Mouse (Mus musculus) lung, embryonic 14.5 days (tissue): ENCODE measurements around the gene Mphosph9. TPM values are rescaled to one million over a fixed set of nuclear protein-coding genes. Genes with fewer than 3 reads are reported as not detected.
A peak's percentile ranks its signal among the peaks of the same experiment; 100 is the strongest.
"Not testable (repeated sequence)": the region's sequence is repeated elsewhere in the genome, so short reads cannot be mapped to it uniquely, and the experiment has no call there.

Experiments used
- ATAC-seq: fragments of 200-750 bp; cut with Nextera tagmentation; 2 replicates; pipeline ENCODE4 v1.8.0; 2017; ENCODE audit warnings: mild to moderate bottlenecking, moderate TSS enrichment, moderate library complexity; ENCODE audit not compliant: insufficient read depth
- DNase-seq: peaks from one replicate; pipeline ENCODE4 v3.0.0-alpha.2; 2015
- H3K27ac ChIP-seq: fragments of 300-500 bp; sonication (generic); 2 replicates; pipeline ENCODE4 v1.5.1; 2014; ENCODE audit warnings: low read depth, mild to moderate bottlenecking, moderate library complexity
- H3K27me3 ChIP-seq: fragments of 300-500 bp; sonication (generic); 2 replicates; pipeline ENCODE4 v1.6.1; 2014; ENCODE audit warnings: low read length, control low read depth; ENCODE audit not compliant: insufficient read depth
- H3K36me3 ChIP-seq: fragments of 300-500 bp; sonication (generic); 2 replicates; pipeline ENCODE4 v1.6.1; 2014; ENCODE audit warnings: control low read depth; ENCODE audit not compliant: insufficient read depth
- H3K4me1 ChIP-seq: fragments of 300-500 bp; sonication (generic); 2 replicates; pipeline ENCODE4 v1.6.1; 2014; ENCODE audit warnings: antibody characterized with exemption, control low read depth; ENCODE audit not compliant: insufficient read depth
- H3K4me2 ChIP-seq: fragments of 300-500 bp; sonication (generic); 2 replicates; pipeline ENCODE4 v1.6.1; 2014; ENCODE audit warnings: mild to moderate bottlenecking
- H3K4me3 ChIP-seq: fragments of 300-500 bp; sonication (generic); 2 replicates; pipeline ENCODE4 v1.5.1; 2014; ENCODE audit warnings: low read depth, low read length
- H3K9ac ChIP-seq: fragments of 300-500 bp; sonication (generic); 2 replicates; pipeline ENCODE4 v1.6.1; 2014
- H3K9me3 ChIP-seq: fragments of 300-500 bp; sonication (generic); 2 replicates; pipeline ENCODE4 v1.6.1; 2016; ENCODE audit warnings: low read depth, low read length, control low read depth
- CTCF ChIP-seq: IDR thresholded peaks from 2 replicates; pipeline ENCODE4 v1.5.1; 2016; ENCODE audit warnings: antibody characterized with exemption, low read depth
- WGBS: fragments of 180-500 bp; shearing (Covaris S2); extraction: QIAGEN DNeasy Blood & Tissue Kit; methylation state at CpG from one replicate; pipeline ENCODE4 v1.1.7; 2014; 5-methylcytosine and 5-hydroxymethylcytosine counted together
- polyA plus RNA-seq: library from polyadenylated mRNA; unstranded; fragments of >200 nt; fragmentation: Nextera tagmentation; extraction: Ambion mirVana; gene quantifications from 2 replicates; pipeline ENCODE4 v1.2.1, GENCODE M21; 2014

Gene Mphosph9
- polyA plus RNA-seq = 19.2 and 20.7 TPM in 2 replicates

GRCm38 (mm10) chr5:124327510-124328364 lies at the start of gene Mphosph9, which contains the start of gene 2810006K23Rik:
Gene Mphosph9, minus strand, starts transcription at chr5:124327972.
Gene 2810006K23Rik, plus strand, starts transcription at chr5:124328089.
- WGBS = under 1% methylated on average over 72 of the region's 72 CpGs
- H3K4me3 ChIP-seq = peak within 1 kb of the TSS; percentile 61
- peak within 1 kb of the TSS; percentile 62 for H3K9ac ChIP-seq
- no peaks in the 10 kb centered on the region for H3K27me3 ChIP-seq
- peak within 1 kb of the TSS; percentile 90 for H3K4me2 ChIP-seq
- peaks cover 12% of the 10 kb centered on the region for H3K4me1 ChIP-seq
- TF ChIP-seq CTCF = no peak; the same call in 1 of the 2 replicates
- peaks cover 10% of the 10 kb centered on the region; the same call in 1 of the 2 replicates for H3K36me3 ChIP-seq
- ATAC-seq = peak; percentile 97
- H3K9me3 ChIP-seq = no peaks in the 10 kb centered on the region
- peak within 1 kb of the TSS; percentile 92 for H3K27ac ChIP-seq
- DNase-seq = peak; percentile 100

GRCm38 (mm10) chr5:124377149-124377548 lies 49.4 kb upstream of the Mphosph9 start:
- Histone ChIP-seq H3K4me2 (no peak overlapping the region), H3K4me1 (no peaks in the 10 kb centered on the region), H3K4me3 (no peak overlapping the region), H3K9me3 (no peaks in the 10 kb centered on the region), H3K27me3 (no peaks in the 10 kb centered on the region), H3K36me3 (peaks cover 88% of the 10 kb centered on the region), H3K9ac (no peak overlapping the region), H3K27ac (no peak overlapping the region)
- 89% methylated on average over 4 of the region's 4 CpGs for WGBS
- DNase-seq (no peak), ATAC-seq (no peak)
- no peak for TF ChIP-seq CTCF

- Histone ChIP-seq H3K27ac (no peak overlapping the region), H3K36me3 (peaks cover 88% of the 10 kb centered on the region), H3K9ac (no peak overlapping the region), H3K27me3 (no peaks in the 10 kb centered on the region), H3K9me3 (no peaks in the 10 kb centered on the region), H3K4me2 (no peak overlapping the region), H3K4me1 (no peaks in the 10 kb centered on the region), H3K4me3 (no peak overlapping the region)
- DNase-seq (no peak), ATAC-seq (no peak)
- WGBS = 86% methylated on average over 1 of the region's 1 CpGs
- no peak for TF ChIP-seq CTCF
Measured at GRCm38 (mm10) chr5:124376401-124376800, 48.6 kb upstream of the Mphosph9 start.

GRCm38 (mm10) chr5:124374298-124374697 lies 46.5 kb upstream of the Mphosph9 start:
- Histone ChIP-seq H3K27me3 (no peaks in the 10 kb centered on the region), H3K4me1 (no peaks in the 10 kb centered on the region), H3K36me3 (peaks cover 87% of the 10 kb centered on the region), H3K9ac (no peak overlapping the region), H3K9me3 (no peaks in the 10 kb centered on the region), H3K4me2 (no peak overlapping the region), H3K27ac (no peak overlapping the region), H3K4me3 (no peak overlapping the region)
- DNase-seq (no peak), ATAC-seq (no peak)
- no peak for TF ChIP-seq CTCF
- WGBS = 97% methylated on average over 7 of the region's 7 CpGs

GRCm38 (mm10) chr5:124366721-124367120 lies 38.9 kb upstream of the Mphosph9 start:
- Histone ChIP-seq H3K9me3 (no peaks in the 10 kb centered on the region), H3K36me3 (peaks cover 34% of the 10 kb centered on the region), H3K9ac (no peak overlapping the region), H3K4me1 (no peaks in the 10 kb centered on the region), H3K27ac (no peak overlapping the region), H3K27me3 (no peaks in the 10 kb centered on the region), H3K4me2 (no peak overlapping the region), H3K4me3 (no peak overlapping the region)
- 54% methylated on average over 3 of the region's 3 CpGs for WGBS
- ATAC-seq (no peak), DNase-seq (peak; percentile 31)
- no peak for TF ChIP-seq CTCF

- H3K36me3 ChIP-seq = peaks cover 25% of the 10 kb centered on the region
- TF ChIP-seq CTCF = no peak
- H3K9ac ChIP-seq = no peak overlapping the region
- H3K4me1 ChIP-seq = no peaks in the 10 kb centered on the region
- H3K4me2 ChIP-seq = no peak overlapping the region
- H3K27ac ChIP-seq = no peak overlapping the region
- ATAC-seq (no peak), DNase-seq (no peak)
- no peaks in the 10 kb centered on the region for H3K9me3 ChIP-seq
- no peak overlapping the region for H3K4me3 ChIP-seq
- 92% methylated on average over 2 of the region's 2 CpGs for WGBS
- no peaks in the 10 kb centered on the region for H3K27me3 ChIP-seq
Measured at GRCm38 (mm10) chr5:124365754-124366153, 38.0 kb upstream of the Mphosph9 start.

- ATAC-seq = no peak
- no peak for TF ChIP-seq CTCF
- WGBS = 85% methylated on average over 6 of the region's 6 CpGs
Measured at GRCm38 (mm10) chr5:124364173-124364918, 36.6 kb upstream of the Mphosph9 start.

GRCm38 (mm10) chr5:124362982-124363381 lies 35.2 kb upstream of the Mphosph9 start, which contains the start of gene Cdk2ap1:
Gene Cdk2ap1, minus strand, starts transcription at chr5:124363082.
- not testable (repeated sequence) for ATAC-seq, H3K4me1 ChIP-seq, H3K27me3 ChIP-seq, H3K4me3 ChIP-seq, DNase-seq, H3K9ac ChIP-seq, H3K4me2 ChIP-seq, H3K27ac ChIP-seq, H3K36me3 ChIP-seq, H3K9me3 ChIP-seq
- 85% methylated on average over 5 of the region's 5 CpGs for WGBS

More at GRCm38 (mm10) chr5:124364173-124364918, 36.6 kb upstream of the Mphosph9 start:
- Histone ChIP-seq H3K4me3 (no peak overlapping the region), H3K27ac (no peak overlapping the region), H3K9ac (no peak overlapping the region), H3K36me3 (peaks cover 13% of the 10 kb centered on the region), H3K4me1 (no peaks in the 10 kb centered on the region), H3K4me2 (no peak overlapping the region), H3K27me3 (no peaks in the 10 kb centered on the region), H3K9me3 (no peaks in the 10 kb centered on the region)
- no peak for DNase-seq
